Mouse (Mus musculus): ENCODE measurements around the gene Ip6k3. TPM values are rescaled to one million over a fixed set of nuclear protein-coding genes. Genes with fewer than 3 reads are reported as not detected.

The Ip6k3 gene
- polyA plus RNA-seq, 1 experiment = not detected

DNA sequence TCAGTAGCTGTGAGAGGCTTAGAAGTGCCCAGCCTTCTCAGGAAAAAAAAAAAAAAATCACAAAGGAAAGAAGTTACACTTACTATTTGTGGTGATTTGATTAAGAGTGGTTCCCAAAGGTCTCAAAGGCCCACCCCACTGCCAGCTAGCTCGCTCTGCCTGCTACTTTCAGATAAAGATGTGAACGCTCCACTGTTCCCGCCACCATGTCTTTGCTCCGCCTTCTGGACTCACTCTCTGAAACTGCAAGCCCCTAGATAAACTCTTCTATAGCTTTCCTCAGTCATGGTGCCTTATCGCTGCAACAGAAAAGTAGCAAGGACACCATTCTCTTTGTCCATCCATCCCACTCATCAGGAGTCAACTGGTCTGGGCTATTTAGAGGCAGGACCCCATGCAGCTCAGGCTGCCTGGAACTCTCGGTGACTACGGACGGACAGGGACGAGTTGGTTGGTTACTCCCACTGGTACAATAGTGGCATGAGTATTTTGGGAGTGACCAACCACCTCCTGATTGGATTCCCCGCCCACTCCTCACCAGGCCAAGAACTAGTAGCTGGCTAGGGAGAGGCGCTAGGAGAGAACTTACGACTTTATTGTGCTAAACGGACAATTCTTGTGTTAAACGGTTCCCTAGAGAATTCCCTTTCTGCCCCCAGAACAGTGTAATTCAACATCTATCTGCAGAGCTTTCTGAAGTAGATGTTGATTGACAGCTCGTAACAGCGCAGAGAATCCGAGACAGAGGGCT lies 11.0 kb upstream of the Ip6k3 start:
- H3K9me3 ChIP-seq (replicated peaks; ENCODE audit: control insufficient read depth, insufficient read depth, low read length, poor library complexity, severe bottlenecking) = no peaks in the 10 kb centered on the region
- H3K4me1 ChIP-seq (ENCODE audit: control insufficient read depth, insufficient read depth, low read length) = peaks cover 4% of the 10 kb centered on the region
- peak overlapping the region; percentile 87 for H3K9ac ChIP-seq (ENCODE audit: low read depth, poor library complexity, severe bottlenecking)
- peak overlapping the region; percentile 84 for H3K27ac ChIP-seq (ENCODE audit: insufficient read depth, low read length)
- TF ChIP-seq EP300 (IDR thresholded peaks at IDR 0.05; ENCODE audit: insufficient read depth, low read depth, low read length) (0 out of 2 replicates have a peak, but pooled peaks have one; percentile 23), CTCF (IDR thresholded peaks at IDR 0.05; ENCODE audit: low read depth, low read length) (no peak), POLR2A (IDR thresholded peaks at IDR 0.05; ENCODE audit: insufficient read depth, low read length) (peak; percentile 27)
- no peaks in the 10 kb centered on the region for H3K36me3 ChIP-seq (ENCODE audit: control insufficient read depth, insufficient read depth, low read length, poor library complexity, severe bottlenecking)
- peak overlapping the region; percentile 94 for H3K4me3 ChIP-seq (ENCODE audit: low read depth, low read length)
- H3K27me3 ChIP-seq (ENCODE audit: control insufficient read depth, insufficient read depth, low read length, poor library complexity, severe bottlenecking) = no peaks in the 10 kb centered on the region

DNA sequence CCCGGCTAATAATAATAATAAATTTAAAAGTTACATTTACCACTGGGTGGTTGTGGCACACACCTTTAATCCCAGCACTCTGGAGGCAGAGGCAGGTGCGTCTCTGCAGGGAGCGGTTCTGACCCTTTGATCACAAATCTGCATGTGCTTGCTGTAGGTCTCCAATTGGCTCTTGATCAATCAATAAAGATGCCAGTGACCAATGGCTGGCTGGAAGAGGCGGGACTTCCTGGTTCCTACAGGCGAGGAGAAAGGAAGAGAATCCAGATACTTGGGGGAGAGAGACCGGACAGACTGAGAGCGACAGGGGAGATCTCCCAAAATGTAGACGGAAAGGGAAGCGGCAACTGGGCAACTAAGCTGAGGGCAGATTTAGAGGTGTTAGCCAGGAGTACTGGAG lies 10.4 kb upstream of the Ip6k3 start:
- Histone ChIP-seq H3K9ac (ENCODE audit: low read depth, poor library complexity, severe bottlenecking) (peak overlapping the region; percentile 87), H3K27ac (ENCODE audit: insufficient read depth, low read length) (peak overlapping the region; percentile 84), H3K36me3 (ENCODE audit: control insufficient read depth, insufficient read depth, low read length, poor library complexity, severe bottlenecking) (no peaks in the 10 kb centered on the region), H3K4me1 (ENCODE audit: control insufficient read depth, insufficient read depth, low read length) (peaks cover 4% of the 10 kb centered on the region), H3K4me3 (ENCODE audit: low read depth, low read length) (peak overlapping the region; percentile 94), H3K9me3 (replicated peaks; ENCODE audit: control insufficient read depth, insufficient read depth, low read length, poor library complexity, severe bottlenecking) (no peaks in the 10 kb centered on the region), H3K27me3 (ENCODE audit: control insufficient read depth, insufficient read depth, low read length, poor library complexity, severe bottlenecking) (no peaks in the 10 kb centered on the region)
- TF ChIP-seq EP300 (IDR thresholded peaks at IDR 0.05; ENCODE audit: insufficient read depth, low read depth, low read length) (no peak), POLR2A (IDR thresholded peaks at IDR 0.05; ENCODE audit: insufficient read depth, low read length) (no peak)

DNA sequence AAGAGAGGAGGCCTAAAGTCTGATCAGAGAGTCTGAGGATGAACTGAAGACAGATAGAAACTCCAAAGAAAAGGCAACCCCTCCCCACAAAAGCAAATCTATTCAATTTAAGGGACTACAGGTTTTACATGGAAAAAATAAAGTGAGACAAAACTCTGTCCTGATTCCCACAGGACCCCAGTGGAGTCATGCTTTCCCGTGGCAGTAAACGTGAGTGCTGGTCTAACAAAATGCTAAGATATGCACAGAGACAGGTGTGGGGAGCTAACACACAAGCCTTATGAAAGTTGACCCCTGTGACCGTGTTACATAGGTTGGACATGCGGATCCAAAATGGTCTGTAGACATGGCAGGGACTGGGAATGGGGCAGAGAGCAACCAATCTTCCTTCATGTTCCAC lies 9.2 kb upstream of the Ip6k3 start:
- Histone ChIP-seq H3K9me3 (replicated peaks; ENCODE audit: control insufficient read depth, insufficient read depth, low read length, poor library complexity, severe bottlenecking) (no peaks in the 10 kb centered on the region), H3K4me3 (ENCODE audit: low read depth, low read length) (no peak overlapping the region), H3K27me3 (ENCODE audit: control insufficient read depth, insufficient read depth, low read length, poor library complexity, severe bottlenecking) (no peaks in the 10 kb centered on the region), H3K27ac (ENCODE audit: insufficient read depth, low read length) (no peak overlapping the region), H3K4me1 (ENCODE audit: control insufficient read depth, insufficient read depth, low read length) (peaks cover 4% of the 10 kb centered on the region), H3K36me3 (ENCODE audit: control insufficient read depth, insufficient read depth, low read length, poor library complexity, severe bottlenecking) (no peaks in the 10 kb centered on the region), H3K9ac (ENCODE audit: low read depth, poor library complexity, severe bottlenecking) (no peak overlapping the region)
- no peak for TF ChIP-seq CTCF (IDR thresholded peaks at IDR 0.05; ENCODE audit: low read depth, low read length)

DNA sequence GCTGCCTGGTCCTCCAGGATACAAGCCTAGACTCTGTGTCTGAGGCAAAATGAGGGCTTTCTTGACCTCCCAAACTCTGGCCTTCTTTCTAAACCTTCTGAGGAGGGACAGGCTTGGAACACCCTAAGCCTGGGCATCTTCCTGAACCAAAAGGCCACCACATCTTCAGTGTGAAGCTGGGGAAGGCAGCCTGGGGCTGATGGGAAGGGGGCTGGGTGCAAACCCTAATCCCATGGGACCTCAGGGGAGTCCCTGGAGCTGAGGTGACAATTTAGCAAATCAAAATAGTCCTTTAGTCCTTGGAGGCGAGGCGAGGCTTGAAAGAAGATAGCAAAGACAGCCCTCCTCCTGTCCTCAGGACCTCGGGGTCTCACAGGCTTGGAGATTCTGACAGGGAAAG lies 8.7 kb upstream of the Ip6k3 start:
- Histone ChIP-seq H3K4me3 (ENCODE audit: low read depth, low read length) (no peak overlapping the region), H3K4me1 (ENCODE audit: control insufficient read depth, insufficient read depth, low read length) (peaks cover 4% of the 10 kb centered on the region), H3K27me3 (ENCODE audit: control insufficient read depth, insufficient read depth, low read length, poor library complexity, severe bottlenecking) (no peaks in the 10 kb centered on the region), H3K9ac (ENCODE audit: low read depth, poor library complexity, severe bottlenecking) (no peak overlapping the region), H3K36me3 (ENCODE audit: control insufficient read depth, insufficient read depth, low read length, poor library complexity, severe bottlenecking) (no peaks in the 10 kb centered on the region), H3K9me3 (replicated peaks; ENCODE audit: control insufficient read depth, insufficient read depth, low read length, poor library complexity, severe bottlenecking) (no peaks in the 10 kb centered on the region), H3K27ac (ENCODE audit: insufficient read depth, low read length) (no peak overlapping the region)
- TF ChIP-seq CTCF (IDR thresholded peaks at IDR 0.05; ENCODE audit: low read depth, low read length) (no peak), EP300 (IDR thresholded peaks at IDR 0.05; ENCODE audit: insufficient read depth, low read depth, low read length) (no peak), POLR2A (IDR thresholded peaks at IDR 0.05; ENCODE audit: insufficient read depth, low read length) (no peak)

DNA sequence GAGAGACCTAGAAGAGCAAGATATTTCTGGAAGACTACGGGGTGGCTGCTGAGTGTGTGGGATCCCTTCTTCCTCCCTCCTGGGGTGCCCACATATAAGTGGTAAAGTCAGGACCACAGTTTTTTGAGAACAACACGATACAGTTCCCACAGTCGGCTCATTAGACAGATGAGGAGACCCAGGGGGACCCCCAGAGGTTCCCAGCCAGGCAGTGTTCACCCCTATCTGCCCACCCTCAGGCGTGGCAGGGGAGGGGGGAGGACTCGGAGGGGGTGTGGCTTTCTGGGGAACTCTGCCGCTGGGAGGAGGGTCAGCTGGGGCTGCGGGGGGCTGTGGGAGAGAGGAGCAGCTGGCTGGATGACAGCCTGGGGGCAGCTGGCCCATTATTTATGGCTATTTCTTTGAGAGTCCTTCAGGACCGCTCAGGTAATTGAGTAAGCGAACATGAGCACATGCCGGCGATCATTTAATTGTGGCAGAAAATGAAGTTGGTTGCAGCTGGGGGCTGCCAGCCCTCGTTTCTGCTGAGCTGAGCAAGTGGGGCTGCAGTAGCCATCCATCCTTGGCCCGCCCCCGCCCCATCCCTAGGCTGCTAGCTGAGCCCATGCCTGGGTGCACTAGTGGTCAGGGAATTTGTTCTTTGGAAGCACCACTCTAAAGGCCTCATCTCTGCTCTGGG lies 7.7 kb upstream of the Ip6k3 start:
- H3K27ac ChIP-seq (ENCODE audit: insufficient read depth, low read length) = no peak overlapping the region
- TF ChIP-seq EP300 (IDR thresholded peaks at IDR 0.05; ENCODE audit: insufficient read depth, low read depth, low read length) = no peak
- no peak for TF ChIP-seq POLR2A (IDR thresholded peaks at IDR 0.05; ENCODE audit: insufficient read depth, low read length)
- no peak for TF ChIP-seq CTCF (IDR thresholded peaks at IDR 0.05; ENCODE audit: low read depth, low read length)
- H3K36me3 ChIP-seq (ENCODE audit: control insufficient read depth, insufficient read depth, low read length, poor library complexity, severe bottlenecking) = no peaks in the 10 kb centered on the region
- H3K9ac ChIP-seq (ENCODE audit: low read depth, poor library complexity, severe bottlenecking) = no peak overlapping the region
- H3K9me3 ChIP-seq (replicated peaks; ENCODE audit: control insufficient read depth, insufficient read depth, low read length, poor library complexity, severe bottlenecking) = no peaks in the 10 kb centered on the region
- H3K4me3 ChIP-seq (ENCODE audit: low read depth, low read length) = no peak overlapping the region
- H3K4me1 ChIP-seq (ENCODE audit: control insufficient read depth, insufficient read depth, low read length) = peaks cover 4% of the 10 kb centered on the region
- no peaks in the 10 kb centered on the region for H3K27me3 ChIP-seq (ENCODE audit: control insufficient read depth, insufficient read depth, low read length, poor library complexity, severe bottlenecking)

DNA sequence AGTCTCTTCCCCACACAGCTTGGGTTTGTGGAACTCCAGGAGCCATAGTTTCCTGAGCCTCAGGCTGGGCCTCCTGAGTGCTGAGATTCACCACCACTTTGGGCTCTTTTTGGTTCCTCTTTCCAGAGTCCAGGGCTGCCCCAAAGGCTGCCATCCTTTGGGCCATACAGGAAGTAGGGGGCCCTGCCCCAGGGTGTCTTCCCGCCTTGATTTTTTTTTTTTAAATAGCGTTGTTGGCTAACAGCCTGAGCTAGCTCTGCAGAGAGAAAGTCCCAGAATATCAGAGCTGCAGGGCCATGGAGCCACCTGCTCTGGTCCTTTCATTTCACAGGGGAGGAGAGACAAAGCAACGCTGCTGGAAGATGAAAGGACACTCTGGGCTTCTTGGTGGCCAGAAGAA lies 6.1 kb upstream of the Ip6k3 start:
- Histone ChIP-seq H3K9me3 (replicated peaks; ENCODE audit: control insufficient read depth, insufficient read depth, low read length, poor library complexity, severe bottlenecking) (no peaks in the 10 kb centered on the region), H3K9ac (ENCODE audit: low read depth, poor library complexity, severe bottlenecking) (no peak overlapping the region), H3K27ac (ENCODE audit: insufficient read depth, low read length) (no peak overlapping the region), H3K36me3 (ENCODE audit: control insufficient read depth, insufficient read depth, low read length, poor library complexity, severe bottlenecking) (no peaks in the 10 kb centered on the region), H3K27me3 (ENCODE audit: control insufficient read depth, insufficient read depth, low read length, poor library complexity, severe bottlenecking) (no peaks in the 10 kb centered on the region), H3K4me3 (ENCODE audit: low read depth, low read length) (no peak overlapping the region), H3K4me1 (ENCODE audit: control insufficient read depth, insufficient read depth, low read length) (no peaks in the 10 kb centered on the region)
- no peak for TF ChIP-seq EP300 (IDR thresholded peaks at IDR 0.05; ENCODE audit: insufficient read depth, low read depth, low read length)
- no peak for TF ChIP-seq CTCF (IDR thresholded peaks at IDR 0.05; ENCODE audit: low read depth, low read length)
- TF ChIP-seq POLR2A (IDR thresholded peaks at IDR 0.05; ENCODE audit: insufficient read depth, low read length) = no peak
